Mouse (Mus musculus): ENCODE results near the gene Fbxw4.

- no peak for TF ChIP-seq POLR2A (IDR thresholded peaks at IDR 0.05; ENCODE audit: borderline replicate concordance, extremely low read depth, low read depth, low read length)
- TF ChIP-seq CTCF (IDR thresholded peaks at IDR 0.05; ENCODE audit: insufficient read depth, low read length) = no peak
Observed at GRCm38 (mm10) chr19:45573033-45573432, 87.1 kb downstream of the Fbxw4 start.
